Mouse (Mus musculus) heart, adult 9 months (tissue): ENCODE results near the gene Top2a.

Source experiments
- DNase-seq, 2 experiments: peaks; one replicate each; pipeline ENCODE4 v3.0.0; 2022; ENCODE audit warnings: low spot score in 2 of 2

The Top2a gene

DNA sequence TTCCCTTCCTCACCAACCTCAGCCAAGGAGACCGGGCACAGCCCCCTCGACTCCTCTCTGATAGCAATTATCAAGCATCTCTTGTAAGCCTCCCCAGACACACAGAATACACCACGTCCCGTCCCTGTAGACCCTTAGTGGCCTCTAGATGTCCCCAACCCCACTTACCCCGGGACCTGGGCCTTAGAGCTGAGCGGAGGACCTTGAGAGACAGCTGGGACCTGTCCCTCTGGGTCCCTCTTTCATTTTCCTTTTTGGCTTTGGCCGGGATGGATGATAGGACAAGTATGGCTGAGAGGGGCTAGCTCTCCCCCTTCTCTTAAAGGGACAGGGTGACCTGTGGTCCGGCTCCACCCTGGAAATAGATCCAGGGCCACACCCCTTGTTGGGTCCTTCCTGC is 40.4 kb downstream of the Top2a start:
- DNase-seq, result no peak

DNA sequence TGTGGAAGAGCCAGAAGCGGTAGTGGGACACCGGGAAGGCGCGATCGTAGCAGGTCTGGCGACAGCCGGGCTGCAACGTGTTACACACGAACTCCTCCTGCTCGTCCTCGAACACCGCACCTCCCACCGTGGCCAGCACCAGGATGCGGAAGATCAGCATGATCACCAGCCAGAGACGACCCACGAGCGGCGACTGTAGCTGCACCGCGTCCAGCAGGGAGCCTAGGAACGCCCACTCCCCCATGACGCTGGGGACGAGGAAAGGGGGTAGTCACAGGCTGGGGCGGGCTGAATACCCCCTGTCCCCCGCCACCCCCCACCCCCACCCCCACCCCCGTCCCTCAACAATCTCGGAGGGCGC is 41.2 kb downstream of the Top2a start, which contains the start of gene Gjd3:
Gjd3 (minus strand) TSS at position 244 of the 361 bp plus-strand sequence.
- no peak for DNase-seq

GRCm38 (mm10) chr11:98981997-98982772 is 41.8 kb downstream of the Top2a start:
- no peak for DNase-seq

DNA sequence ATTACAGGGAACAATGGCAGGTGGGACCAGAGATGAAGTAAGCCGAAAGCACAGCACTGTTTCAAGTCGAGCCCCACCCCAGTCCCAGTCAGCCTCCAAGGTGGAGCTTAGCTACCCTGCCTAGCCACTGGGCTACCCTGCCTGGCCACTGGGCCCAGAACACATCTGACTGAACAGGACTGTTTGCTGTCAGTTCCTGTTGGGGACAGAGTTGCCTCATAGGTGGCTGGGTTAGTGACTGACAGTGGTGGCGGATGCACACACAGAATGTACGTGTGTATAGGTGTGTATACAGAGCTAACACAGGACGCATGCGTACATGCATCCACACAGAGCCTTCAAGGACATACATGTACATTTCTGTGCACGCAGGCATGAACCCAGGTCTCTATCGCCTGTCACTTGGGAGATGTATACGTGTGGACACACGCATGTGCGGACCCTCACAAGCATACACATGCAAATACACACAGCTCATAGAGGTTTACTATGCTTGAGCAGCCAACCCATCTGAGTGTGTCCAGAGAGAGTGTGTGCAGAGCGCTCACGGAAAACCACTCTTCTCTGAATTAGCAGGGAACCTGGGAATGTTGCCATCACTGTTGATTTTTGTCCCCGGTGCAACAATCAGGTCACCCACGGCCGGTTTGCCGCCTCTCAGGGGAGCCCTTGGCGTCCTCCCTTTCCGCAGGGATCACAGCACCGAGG is 42.5 kb downstream of the Top2a start:
- DNase-seq, result no peak

DNA sequence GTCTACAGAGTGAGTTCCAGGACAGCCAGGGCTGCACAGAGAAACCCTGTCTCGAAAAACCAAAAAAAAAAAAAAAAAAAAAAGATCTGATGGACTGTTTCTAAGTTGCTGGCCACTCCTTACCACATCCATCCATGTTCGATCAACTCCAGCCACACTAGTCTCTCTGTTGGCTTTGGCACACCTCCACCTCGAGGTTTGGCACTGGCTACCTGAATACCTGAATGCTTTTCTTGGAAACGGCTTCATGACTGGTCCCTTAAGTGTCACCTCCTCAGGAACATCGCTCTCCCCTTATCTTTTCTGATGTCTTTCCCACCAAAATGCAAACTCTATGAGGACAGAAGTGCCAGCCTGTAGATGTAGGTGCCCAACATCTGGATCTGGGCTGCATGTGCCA is 44.6 kb downstream of the Top2a start:
- no peak for DNase-seq

- DNase-seq, result no peak
These were observed 45.4 kb downstream of the Top2a start for GRCm38 (mm10) chr11:98978526-98979148.

DNA sequence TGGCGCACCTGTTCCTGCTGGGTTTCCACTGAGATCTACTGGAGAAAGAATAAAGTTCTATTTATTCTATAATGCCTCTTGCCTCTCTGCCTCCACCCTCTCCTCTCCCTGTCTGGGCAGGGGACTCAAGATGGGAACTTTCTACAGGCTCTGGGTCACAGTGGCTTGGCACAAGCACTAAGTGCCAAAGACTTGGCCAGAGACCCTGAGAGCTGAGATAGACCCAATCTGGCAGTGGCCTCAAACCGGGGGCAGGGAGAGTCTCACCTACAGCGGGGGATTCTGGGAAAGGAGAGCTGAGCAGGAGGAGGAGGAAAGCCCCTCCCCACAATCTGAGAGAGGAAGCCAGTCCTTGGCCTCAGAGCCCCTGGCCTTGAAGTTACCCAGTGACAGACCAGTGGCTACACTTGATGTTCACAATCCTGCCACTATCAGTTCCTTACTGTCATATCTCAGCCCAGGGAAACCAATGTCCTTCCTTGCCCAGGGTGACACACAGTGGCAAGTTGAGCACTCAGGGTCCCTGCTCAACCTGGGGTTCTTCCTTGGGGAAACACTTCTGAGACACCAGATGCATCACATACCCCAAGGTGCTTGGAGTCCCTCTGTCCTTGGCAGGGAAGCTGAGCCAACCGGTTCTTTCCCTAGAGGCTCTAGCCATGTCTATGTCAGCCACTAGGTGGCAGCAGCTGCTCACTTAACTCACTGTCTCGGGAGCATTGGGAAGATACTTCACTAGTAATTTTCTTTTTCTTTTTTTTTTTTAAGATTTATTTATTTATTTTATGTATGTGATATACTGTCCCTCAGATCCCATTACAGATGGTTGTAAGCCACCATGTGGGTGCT is 48.9 kb downstream of the Top2a start:
- DNase-seq, result no peak

- no peak for DNase-seq
These were observed 49.8 kb downstream of the Top2a start for GRCm38 (mm10) chr11:98974213-98974612.

DNA sequence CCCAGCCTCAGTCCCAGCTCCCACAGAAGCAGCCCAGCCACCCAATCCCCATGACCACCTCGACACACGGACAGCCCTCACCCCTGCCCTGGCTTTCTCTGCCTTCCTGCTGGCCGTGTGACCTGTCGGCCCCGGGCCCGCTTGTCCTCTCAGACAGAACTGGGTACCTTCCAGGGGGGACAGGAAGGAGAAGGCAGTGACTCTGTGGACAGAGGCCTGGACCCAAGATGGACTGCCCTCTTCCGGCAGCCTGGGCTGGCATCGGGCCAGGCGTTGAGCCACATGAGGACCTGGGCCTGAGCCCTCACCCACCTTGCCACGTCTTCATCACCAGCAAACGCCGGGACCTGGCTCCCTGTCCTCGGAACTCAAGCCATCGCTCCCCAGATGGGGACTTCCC is 50.4 kb downstream of the Top2a start:
- DNase-seq, result no peak

GRCm38 (mm10) chr11:98972801-98973360 is 51.1 kb downstream of the Top2a start:
- DNase-seq, result no peak

GRCm38 (mm10) chr11:98972215-98972614 is 51.8 kb downstream of the Top2a start:
- DNase-seq, result peak; percentile 76 to 84

DNA sequence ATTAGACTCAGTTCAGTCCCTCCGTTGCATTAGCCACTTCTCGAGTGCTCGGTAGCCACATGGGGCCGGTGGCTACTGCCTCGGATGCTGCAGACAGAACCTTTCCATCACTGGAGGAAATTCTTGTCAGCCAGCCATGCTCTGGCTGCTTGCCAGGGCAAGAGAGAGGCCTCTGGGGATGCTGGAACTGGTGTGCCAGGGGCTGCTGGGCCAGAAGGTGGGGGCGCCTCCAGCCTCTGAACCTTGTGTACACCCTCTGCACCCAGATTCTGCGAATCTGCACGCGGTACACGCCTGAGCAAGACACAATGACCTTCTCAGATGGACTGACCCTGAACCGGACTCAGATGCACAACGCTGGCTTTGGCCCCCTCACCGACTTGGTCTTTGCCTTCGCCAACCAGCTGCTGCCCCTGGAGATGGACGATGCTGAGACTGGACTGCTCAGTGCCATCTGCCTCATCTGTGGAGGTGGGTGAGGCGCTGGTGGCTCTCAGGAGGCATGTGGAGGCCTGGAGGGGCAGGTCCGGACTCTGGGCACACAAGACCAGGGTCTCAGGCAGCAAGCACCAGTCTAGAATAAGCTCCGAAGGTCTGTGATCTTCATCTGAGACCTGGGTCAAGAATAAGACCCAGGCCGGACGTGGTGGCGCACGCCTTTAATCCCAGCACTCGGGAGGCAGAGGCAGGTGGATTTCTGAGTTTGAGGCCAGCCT is 52.5 kb downstream of the Top2a start:
- DNase-seq, result no peak

DNA sequence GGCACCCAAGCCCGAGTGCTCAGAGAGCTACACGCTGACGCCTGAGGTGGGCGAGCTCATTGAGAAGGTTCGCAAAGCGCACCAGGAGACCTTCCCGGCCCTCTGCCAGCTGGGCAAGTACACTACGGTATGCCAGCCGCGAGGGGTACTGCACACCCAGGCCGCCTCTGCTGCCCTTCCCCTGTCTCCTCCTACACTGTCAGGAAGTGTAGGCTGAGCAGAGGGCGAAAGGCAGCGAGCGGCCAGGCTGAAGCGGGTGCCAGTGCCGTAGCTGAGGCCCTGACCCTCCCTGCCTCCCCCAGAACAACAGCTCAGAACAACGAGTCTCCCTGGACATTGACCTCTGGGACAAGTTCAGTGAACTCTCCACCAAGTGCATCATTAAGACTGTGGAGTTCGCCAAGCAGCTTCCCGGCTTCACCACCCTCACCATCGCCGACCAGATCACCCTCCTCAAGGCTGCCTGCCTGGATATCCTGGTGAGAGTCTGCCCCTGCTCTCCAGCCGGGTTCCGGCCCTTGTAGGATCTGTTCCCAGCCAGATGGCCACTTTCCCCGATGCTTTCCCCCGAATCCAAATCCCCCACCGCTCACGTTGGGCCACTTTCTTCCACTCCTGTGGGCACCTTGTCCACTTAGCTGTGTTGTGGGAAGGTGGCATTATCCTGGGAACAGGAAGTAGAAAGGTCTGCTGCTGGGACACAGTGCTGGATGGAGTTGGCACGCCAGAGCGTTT is 53.6 kb downstream of the Top2a start:
- DNase-seq, result no peak

DNA sequence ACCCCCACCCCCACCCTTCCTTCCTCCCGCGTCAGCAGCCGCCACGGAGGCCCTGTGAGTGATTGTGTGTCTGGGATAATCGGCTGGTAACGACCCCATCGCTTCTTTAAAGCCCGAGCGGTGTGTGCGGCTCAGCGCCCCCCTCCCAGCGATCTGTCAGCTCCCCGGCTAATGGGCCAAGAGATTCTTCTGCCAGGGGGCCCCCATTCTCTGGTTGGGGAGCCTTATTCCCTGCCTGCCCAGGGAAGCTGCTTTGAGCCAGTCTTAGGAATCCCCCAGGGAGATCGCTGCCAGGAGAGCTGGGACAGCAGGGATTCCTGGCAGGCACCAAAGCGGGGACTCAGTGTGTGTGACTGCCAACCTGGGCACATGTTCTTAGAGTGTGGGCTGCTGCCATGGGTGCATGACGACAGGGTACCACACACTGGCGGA is 54.5 kb downstream of the Top2a start:
- no peak for DNase-seq

DNA sequence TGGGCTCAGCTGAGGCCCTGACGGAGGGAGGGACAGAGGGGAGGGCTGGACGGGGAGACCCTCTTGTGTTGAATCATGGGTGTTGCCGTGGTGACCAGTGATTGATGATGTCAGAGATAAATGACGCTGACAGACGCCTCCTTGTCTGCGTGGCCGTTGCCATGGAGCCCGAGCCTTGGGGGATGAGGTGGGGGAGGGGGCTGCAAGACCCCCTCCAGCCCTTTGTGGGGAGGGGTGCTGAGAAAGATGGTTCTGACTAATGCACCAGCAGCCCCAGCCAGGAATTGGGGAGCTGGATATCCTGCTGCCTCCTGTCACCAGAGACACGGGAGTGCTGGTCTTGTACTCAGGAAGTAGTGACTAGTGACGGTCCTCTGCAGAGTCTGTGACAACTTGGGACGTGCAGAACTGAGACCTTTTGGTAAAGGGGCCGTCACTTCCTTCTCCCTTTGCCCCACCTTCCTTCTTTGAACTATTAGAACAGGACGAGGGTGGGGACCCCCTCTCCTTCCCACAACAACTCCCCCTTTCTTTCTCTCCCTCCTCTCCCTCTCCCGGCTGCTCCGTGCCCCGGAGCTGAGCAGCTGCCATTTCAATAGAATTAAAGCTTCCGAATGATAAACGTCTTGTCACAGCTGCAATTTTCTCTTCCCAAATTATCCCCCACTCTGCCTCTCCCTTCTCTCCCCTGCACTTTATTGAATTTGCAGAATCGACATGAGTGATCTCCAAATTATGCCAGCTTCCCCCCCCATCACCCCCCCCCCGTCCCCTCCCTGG is 55.1 kb downstream of the Top2a start:
- DNase-seq, result no peak

DNA sequence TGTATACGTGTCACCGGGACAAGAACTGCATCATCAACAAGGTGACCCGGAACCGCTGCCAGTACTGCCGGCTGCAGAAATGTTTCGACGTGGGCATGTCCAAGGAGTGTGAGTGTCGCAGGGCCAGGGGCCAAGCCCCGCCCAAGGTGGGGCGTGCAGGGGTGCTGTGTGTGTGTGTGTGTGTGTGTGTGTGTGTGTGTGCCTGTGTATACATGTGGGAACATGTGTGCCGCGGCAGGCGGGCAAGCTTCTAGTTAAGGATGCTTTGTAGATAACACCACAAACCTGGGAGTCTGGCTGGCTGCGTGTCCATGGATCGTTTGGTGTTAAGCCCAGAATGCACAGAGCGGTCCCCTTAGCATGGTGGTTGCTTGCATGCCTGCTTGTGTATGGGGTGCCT is 55.9 kb downstream of the Top2a start:
- DNase-seq, result no peak

DNA sequence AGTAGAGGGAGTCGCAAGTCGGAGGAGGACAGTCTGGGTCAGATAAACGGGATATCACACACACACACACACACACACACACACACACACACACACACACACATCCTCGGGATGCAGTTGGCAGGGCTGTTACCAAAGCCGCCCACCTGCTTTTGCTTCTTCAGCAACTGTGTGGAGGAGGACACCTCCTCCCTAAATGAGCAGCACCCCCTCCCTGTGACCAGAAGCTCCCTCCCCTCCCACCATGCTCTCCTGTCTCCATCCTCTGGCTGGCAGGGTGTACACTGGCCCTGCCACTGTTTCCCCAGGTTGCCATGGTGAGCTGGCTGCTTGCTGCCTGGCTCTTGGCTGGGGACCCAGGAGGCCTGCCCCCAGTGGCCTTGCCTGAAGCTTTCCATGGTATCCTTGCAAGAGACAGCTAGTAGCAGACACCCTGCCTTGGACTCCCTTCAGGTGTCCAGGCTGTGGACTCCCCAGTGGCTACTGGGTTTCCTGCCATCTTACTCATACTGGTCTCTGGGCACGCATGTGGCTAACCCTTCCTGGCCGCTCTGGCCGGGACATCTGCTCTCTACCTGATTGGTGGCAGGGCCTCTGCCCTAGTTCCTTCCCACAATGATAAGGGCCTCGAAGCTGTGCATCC is 57.4 kb downstream of the Top2a start:
- peak; percentile 86 to 91 for DNase-seq

GRCm38 (mm10) chr11:98965416-98966077 is 58.4 kb downstream of the Top2a start:
- DNase-seq, result no peak
